Mouse (Mus musculus) left cerebral cortex, adult 2 months (tissue): Measurements from ENCODE around the gene Krtap19-3. TPM values are rescaled to one million over a fixed set of nuclear protein-coding genes. Genes with fewer than 3 reads are reported as not detected.

ENCODE experiments used
- DNase-seq, 2 experiments: peaks; one replicate each; pipeline ENCODE4 v3.0.0; 2021 to 2022; ENCODE audit warnings: low spot score in 2 of 2, mixed read lengths in 1 of 2; ENCODE audit errors: extremely low spot score in 1 of 2
- H3K27ac ChIP-seq: fragments of 200-600 bp; 2 replicates; pipeline ENCODE4 v1.8.1; 2022
- H3K4me3 ChIP-seq: fragments of 200-600 bp; 2 replicates; pipeline ENCODE4 v1.8.1; 2022
- CTCF ChIP-seq: fragments of 200-600 bp; IDR thresholded peaks from 2 replicates; pipeline ENCODE4 v1.8.1; 2022; ENCODE audit warnings: antibody characterized with exemption, mild to moderate bottlenecking, moderate library complexity
- intact Hi-C: fragments of 180-260 bp; cut with DNase I; formaldehyde crosslinking; loops from one replicate; pipeline ENCODE4 v1.15.1; 2025
- long read RNA-seq, 2 experiments: library from polyadenylated mRNA; stranded (forward); transcript quantifications; one replicate each; pipeline ENCODE4 v2.0.0; 2021; ENCODE audit warnings: borderline mapping rate in 2 of 2
- total RNA-seq, 2 experiments: library from RNA; stranded (reverse); gene quantifications; 2 replicates each; pipeline ENCODE4 v1.2.3; 2021

The Krtap19-3 gene
- total RNA-seq, result not detected
- long read RNA-seq, experiment 1, result 0 reads
- long read RNA-seq, experiment 2, result 0 reads

DNA sequence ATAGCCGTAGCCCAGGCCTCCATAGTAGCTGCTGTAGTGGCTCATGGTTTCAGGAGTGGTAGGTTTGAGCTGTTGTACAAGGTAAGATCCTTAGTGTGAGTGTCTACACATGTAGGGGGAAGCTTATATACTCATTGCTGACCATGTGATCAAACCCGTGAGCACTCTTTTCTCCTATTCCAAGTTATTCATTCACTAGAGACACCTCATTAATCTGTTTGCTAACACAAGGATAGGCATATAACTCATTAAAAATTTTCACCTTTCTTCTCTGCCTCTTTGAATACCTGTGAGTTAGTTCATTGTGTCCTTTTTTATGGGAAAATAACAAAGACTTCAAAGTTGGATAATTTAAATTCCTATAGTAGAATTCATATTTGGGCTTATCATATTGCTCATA lies at the start of gene Krtap19-3:
Gene Krtap19-3, minus strand, starts transcription at position 101 of the 400 bp plus-strand sequence.
- H3K4me3 ChIP-seq, result no peak within 1 kb of the TSS
- DNase-seq, result no peak
- intact Hi-C loops, result no loop called here
- H3K27ac ChIP-seq, result no peak within 1 kb of the TSS
- no peak for TF ChIP-seq CTCF

DNA sequence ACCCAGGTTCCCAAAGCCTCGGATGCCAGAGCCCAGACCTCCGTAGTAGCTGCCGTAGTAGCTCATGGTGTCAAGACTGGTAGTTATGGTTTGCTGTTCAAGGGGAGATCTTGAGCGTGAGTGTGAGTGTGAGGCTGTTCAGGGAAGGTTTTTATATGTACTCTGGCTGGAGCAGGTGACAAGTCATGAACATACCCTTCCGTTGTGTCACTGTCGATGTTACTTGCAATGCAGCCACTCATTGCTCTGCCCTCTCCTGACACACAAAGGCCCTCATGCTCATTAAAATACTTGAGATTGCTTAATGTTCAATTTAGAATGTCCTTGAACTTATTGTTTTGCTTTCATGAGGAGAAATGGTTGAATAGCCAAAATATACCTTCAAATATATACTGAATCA lies 18.5 kb upstream of the Krtap19-3 start, which contains the start of gene Krtap19-5:
Gene Krtap19-5, minus strand, starts transcription at position 101 of the 400 bp plus-strand sequence.
- no peak for TF ChIP-seq CTCF
- Histone ChIP-seq H3K4me3 (no peak within 1 kb of the TSS), H3K27ac (no peak within 1 kb of the TSS)
- intact Hi-C loops, result no loop called here
- no peak for DNase-seq

DNA sequence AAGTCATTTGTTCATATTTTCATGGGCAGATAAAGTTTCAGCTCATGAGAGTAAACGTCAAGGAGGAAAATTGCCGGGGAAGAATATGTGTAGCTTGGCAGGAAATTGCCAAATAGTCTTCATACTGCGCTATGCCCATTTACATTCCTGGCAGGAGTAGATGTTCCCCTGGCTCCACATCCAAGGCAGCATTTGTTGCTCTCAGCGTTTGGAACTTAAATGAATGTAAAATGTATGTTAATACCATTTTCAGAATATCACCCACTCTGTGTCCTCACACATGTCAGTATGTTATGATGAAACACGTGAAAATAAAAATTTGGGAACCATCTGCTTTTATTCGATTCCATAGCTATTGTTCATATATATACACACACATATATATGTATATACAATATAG lies 9.0 kb upstream of the Krtap19-3 start:
- TF ChIP-seq CTCF, result no peak
- H3K27ac ChIP-seq, result no peak overlapping the region
- DNase-seq, result no peak
- intact Hi-C loops, result no loop called here
- H3K4me3 ChIP-seq, result no peak overlapping the region

DNA sequence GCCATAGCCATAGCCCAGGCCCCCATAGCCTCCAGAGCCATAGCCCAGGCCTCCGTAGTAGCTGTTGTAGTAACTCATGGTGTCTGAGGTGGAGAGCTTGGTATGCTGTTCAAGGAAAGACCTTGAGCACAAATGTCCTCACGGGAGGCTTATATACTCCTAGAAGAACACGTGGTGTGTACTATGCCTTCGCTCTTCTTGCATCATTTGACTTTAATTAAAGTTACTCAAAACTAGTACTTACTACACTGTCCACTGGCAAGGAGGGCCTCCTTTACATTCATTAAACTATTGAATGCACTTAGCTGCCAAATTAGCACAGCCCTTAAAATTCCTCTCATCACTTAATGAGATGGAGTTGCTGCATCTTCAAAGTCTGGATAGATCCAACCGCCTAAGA lies 7.2 kb upstream of the Krtap19-3 start, which contains the start of gene Krtap19-4:
Gene Krtap19-4, minus strand, starts transcription at position 101 of the 400 bp plus-strand sequence.
- DNase-seq, result no peak
- no peak within 1 kb of the TSS for H3K27ac ChIP-seq
- TF ChIP-seq CTCF, result no peak
- H3K4me3 ChIP-seq, result no peak within 1 kb of the TSS
- intact Hi-C loops, result no loop called here

DNA sequence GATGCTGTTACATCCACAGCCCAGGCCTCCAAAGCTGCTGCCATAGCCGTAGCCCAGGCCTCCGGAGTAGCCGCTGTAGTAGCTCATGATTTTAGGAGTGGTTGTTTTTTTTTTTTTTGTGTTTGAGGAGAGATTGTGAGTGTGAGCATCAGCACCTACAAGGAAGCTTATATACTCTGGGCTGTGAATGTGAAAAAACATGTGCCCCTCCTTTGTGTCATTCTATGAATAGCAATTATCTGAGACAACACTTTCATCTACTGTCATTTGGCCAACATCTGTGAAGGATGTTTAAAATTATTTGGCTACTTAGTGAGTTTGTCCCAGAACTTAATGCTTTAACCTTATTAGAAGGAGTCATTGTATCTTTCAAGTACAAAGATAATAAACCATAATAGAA lies 3.7 kb downstream of the Krtap19-3 start, which contains the start of gene Krtap19-2:
Gene Krtap19-2, minus strand, starts transcription at position 101 of the 400 bp plus-strand sequence.
- TF ChIP-seq CTCF, result no peak
- no peak for DNase-seq
- intact Hi-C loops, result no loop called here
- Histone ChIP-seq H3K4me3 (no peak within 1 kb of the TSS), H3K27ac (no peak within 1 kb of the TSS)

DNA sequence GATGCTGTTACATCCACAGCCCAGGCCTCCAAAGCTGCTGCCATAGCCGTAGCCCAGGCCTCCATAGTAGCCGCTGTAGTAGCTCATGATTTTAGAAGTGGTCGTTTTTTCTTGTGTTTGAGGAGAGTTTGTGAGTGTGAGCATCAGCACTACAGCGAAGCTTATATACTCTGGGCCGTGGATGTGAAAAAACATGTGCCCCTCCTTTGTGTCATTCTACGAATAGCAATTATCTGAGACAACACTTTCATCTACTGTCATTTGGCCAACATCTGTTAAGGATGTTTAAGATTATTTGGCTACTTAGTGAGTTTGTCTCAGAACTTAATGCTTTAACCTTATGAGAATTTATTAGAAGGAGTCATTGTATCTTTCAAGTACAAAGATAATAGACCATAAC lies 8.5 kb downstream of the Krtap19-3 start, which contains the start of gene Krtap19-1:
Gene Krtap19-1, minus strand, starts transcription at position 101 of the 400 bp plus-strand sequence.
- TF ChIP-seq CTCF, result no peak
- no peak for DNase-seq
- no peak within 1 kb of the TSS for H3K4me3 ChIP-seq
- intact Hi-C loops, result no loop called here
- no peak within 1 kb of the TSS for H3K27ac ChIP-seq

DNA sequence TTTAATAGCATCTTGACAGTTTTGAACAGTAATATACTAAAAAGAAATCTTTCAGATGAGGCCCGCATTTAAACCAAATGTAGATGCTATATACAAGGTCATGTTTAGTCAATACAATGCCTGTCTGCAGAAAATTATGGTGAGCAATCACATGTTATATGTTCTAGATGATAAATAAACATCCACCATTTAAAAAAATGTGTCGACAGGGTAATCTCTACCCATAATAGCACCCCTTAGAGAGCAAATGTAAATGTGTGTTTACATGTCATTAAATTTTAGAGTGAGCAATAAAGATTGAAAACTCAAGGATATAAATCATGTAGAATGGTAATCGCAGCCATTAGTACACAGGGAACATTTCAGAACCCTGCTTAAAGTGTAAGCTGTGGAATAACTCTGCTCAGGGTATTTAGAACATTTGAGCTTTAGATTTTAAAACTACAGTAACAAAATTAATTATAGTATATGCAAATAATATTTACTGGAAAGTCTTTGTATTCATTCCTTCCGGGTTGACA lies 12.9 kb downstream of the Krtap19-3 start:
- H3K27ac ChIP-seq, result no peak overlapping the region
- H3K4me3 ChIP-seq, result no peak overlapping the region
- intact Hi-C loops, result no loop called here
- no peak for TF ChIP-seq CTCF
- no peak for DNase-seq

DNA sequence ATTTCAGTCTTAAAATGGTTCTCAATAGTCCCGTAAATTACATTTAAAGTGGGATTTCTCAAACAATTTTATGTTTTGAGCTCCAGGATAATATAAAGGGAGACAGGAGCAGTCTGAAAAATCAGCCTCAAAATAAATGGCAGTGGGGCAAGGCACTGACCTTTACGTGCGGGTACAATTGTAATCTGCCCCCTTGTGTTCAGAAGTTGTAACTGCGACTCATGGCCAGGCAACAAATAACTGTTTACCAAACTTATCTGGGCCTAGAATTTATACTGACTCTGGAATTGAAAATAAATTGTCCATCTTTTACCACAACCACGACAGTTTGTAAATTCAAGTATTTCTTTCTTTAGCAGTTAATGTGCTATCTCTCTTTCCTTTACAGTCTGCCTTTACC lies 26.4 kb downstream of the Krtap19-3 start:
- no peak for DNase-seq
- TF ChIP-seq CTCF, result peak; percentile 62
- H3K27ac ChIP-seq, result no peak overlapping the region
- H3K4me3 ChIP-seq, result no peak overlapping the region
- intact Hi-C loops, result no loop called here

DNA sequence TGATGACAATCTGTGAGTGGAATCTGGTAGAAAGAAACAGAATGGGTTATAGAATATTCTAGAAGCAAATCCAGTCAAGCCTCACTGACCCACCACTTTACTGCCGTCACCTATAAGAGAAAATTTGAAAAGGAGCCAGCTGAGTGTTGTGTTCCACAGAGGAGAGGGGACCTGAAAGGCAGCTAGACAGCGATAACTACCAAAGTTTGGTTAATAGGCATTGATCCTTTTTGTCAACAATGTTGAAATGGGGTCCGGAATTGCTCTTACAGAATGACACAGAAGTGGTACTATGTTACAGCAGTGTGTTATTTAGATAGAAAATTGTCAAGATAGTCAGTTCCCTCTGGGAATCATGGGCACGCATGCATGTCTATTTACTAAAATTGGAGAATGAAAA lies 29.3 kb downstream of the Krtap19-3 start:
- Histone ChIP-seq H3K4me3 (no peak overlapping the region), H3K27ac (no peak overlapping the region)
- no peak for DNase-seq
- no peak for TF ChIP-seq CTCF
- intact Hi-C loops, result no loop called here

DNA sequence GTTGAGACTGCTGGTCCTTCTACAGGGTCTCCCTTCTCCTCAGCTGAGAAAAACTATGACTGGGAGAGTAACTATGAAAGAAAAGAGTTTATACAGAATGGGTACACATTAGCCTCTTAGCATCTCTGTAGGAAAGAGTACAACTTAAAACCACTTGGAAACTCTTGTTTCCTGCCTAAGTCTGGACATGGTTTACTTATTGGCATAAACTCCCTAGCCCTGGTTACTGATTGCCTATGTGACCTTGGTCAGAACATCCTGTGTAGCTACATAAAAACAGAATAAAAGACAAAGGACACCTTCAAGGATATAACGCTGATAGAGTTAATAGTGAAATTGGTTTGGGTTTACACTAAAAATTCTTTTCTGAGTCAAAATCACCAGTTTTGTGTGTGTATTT lies 30.5 kb downstream of the Krtap19-3 start:
- TF ChIP-seq CTCF, result no peak
- no peak overlapping the region for H3K27ac ChIP-seq
- DNase-seq, result no peak
- H3K4me3 ChIP-seq, result no peak overlapping the region
- intact Hi-C loops, result no loop called here

Other genes with a start within 250 kb of the Krtap19-3 start
- not detected for gene Krtap26-1, start 230.2 kb downstream of the Krtap19-3 start, total RNA-seq
- not detected for gene Krtap27-1, start 206.4 kb downstream of the Krtap19-3 start, total RNA-seq
- not detected for gene 2310061N02Rik, start 170.1 kb downstream of the Krtap19-3 start, total RNA-seq
- not detected for gene Krtap13-1, start 149.2 kb downstream of the Krtap19-3 start, total RNA-seq
- not detected for gene Krtap13, start 126.4 kb downstream of the Krtap19-3 start, total RNA-seq
- gene 2310034C09Rik, start 119.2 kb downstream of the Krtap19-3 start, total RNA-seq, result not detected
- gene 2310057N15Rik, start 103.8 kb downstream of the Krtap19-3 start, total RNA-seq, result not detected
- not detected for gene Gm5965, start 100.1 kb downstream of the Krtap19-3 start, total RNA-seq
- not detected for gene Gm20741, start 65.8 kb downstream of the Krtap19-3 start, total RNA-seq
- gene Krtap15, start 57.8 kb downstream of the Krtap19-3 start, total RNA-seq, result not detected
- not detected for gene Krtap14, start 51.9 kb downstream of the Krtap19-3 start, total RNA-seq
- gene Krtap19-1, start 8.6 kb downstream of the Krtap19-3 start, total RNA-seq, result not detected
- not detected for gene Krtap19-2, start 3.8 kb downstream of the Krtap19-3 start, total RNA-seq
- not detected for gene Krtap19-4, start 7.1 kb upstream of the Krtap19-3 start, total RNA-seq
- not detected for gene Krtap19-5, start 18.4 kb upstream of the Krtap19-3 start, total RNA-seq
- gene Krtap19-9b, start 54.2 kb upstream of the Krtap19-3 start, total RNA-seq, result not detected
- not detected for gene Krtap16-3, start 84.8 kb upstream of the Krtap19-3 start, total RNA-seq
- not detected for gene Krtap22-2, start 132.7 kb upstream of the Krtap19-3 start, total RNA-seq
- gene Gm10229, start 137.2 kb upstream of the Krtap19-3 start, total RNA-seq, result not detected
- gene Krtap6-1, start 153.7 kb upstream of the Krtap19-3 start, total RNA-seq, result not detected
- not detected for gene Gm10228, start 163.4 kb upstream of the Krtap19-3 start, total RNA-seq
- gene Krtap6-5, start 169.8 kb upstream of the Krtap19-3 start, total RNA-seq, result not detected
- gene 1110025L11Rik, start 186.0 kb upstream of the Krtap19-3 start, total RNA-seq, result not detected
- not detected for gene Krtap6-3, start 206.0 kb upstream of the Krtap19-3 start, total RNA-seq